Mouse (Mus musculus): Measurements from ENCODE around the gene Palm2. TPM values are rescaled to one million over a fixed set of nuclear protein-coding genes. Genes with fewer than 3 reads are reported as not detected.

Palm2 gene
- polyA plus RNA-seq, 1 experiment: not detected

GRCm38 (mm10) chr4:57652185-57652904 is 218.3 kb downstream of the Palm2 start:
- TF ChIP-seq POLR2A (IDR thresholded peaks at IDR 0.05; ENCODE audit: low read depth, low read length): no peak
- H3K4me3 ChIP-seq (ENCODE audit: extremely low read depth, insufficient read depth, insufficient read length): no peak overlapping the region
- H3K4me1 ChIP-seq (ENCODE audit: control insufficient read depth, insufficient read depth, insufficient read length): no peaks in the 10 kb centered on the region
- DNase-seq (ENCODE audit: low read depth in 1 of 2, low spot score in 2 of 2): no peak
- no peak overlapping the region for H3K27ac ChIP-seq (ENCODE audit: insufficient read depth, low read length)
- WGBS: 72% methylated on average over 5 of the region's 5 CpGs
- H3K27me3 ChIP-seq (ENCODE audit: control insufficient read depth, insufficient read depth, low read length): no peaks in the 10 kb centered on the region
- H3K36me3 ChIP-seq (ENCODE audit: control insufficient read depth, insufficient read depth, low read length): no peaks in the 10 kb centered on the region

- H3K27me3 ChIP-seq (ENCODE audit: control insufficient read depth, insufficient read depth, low read length): no peaks in the 10 kb centered on the region
- H3K4me3 ChIP-seq (ENCODE audit: extremely low read depth, insufficient read depth, insufficient read length): no peak overlapping the region
- H3K4me1 ChIP-seq (ENCODE audit: control insufficient read depth, insufficient read depth, insufficient read length): no peaks in the 10 kb centered on the region
- no peak overlapping the region for H3K27ac ChIP-seq (ENCODE audit: insufficient read depth, low read length)
- no peaks in the 10 kb centered on the region for H3K36me3 ChIP-seq (ENCODE audit: control insufficient read depth, insufficient read depth, low read length)
- WGBS: 31% methylated on average over 1 of the region's 1 CpGs
- TF ChIP-seq CTCF (IDR thresholded peaks at IDR 0.05; ENCODE audit: extremely low read depth, insufficient read depth, insufficient read length, insufficient replicate concordance) (no peak), POLR2A (IDR thresholded peaks at IDR 0.05; ENCODE audit: low read depth, low read length) (no peak)
- DNase-seq (ENCODE audit: low read depth in 1 of 2, low spot score in 2 of 2): no peak
Measured at GRCm38 (mm10) chr4:57655966-57656365, 221.9 kb downstream of the Palm2 start.

- DNase-seq (ENCODE audit: low read depth in 1 of 2, low spot score in 2 of 2): no peak
- no peak for TF ChIP-seq POLR2A (IDR thresholded peaks at IDR 0.05; ENCODE audit: low read depth, low read length)
- no peak for TF ChIP-seq CTCF (IDR thresholded peaks at IDR 0.05; ENCODE audit: extremely low read depth, insufficient read depth, insufficient read length, insufficient replicate concordance)
- no peaks in the 10 kb centered on the region for H3K27me3 ChIP-seq (ENCODE audit: control insufficient read depth, insufficient read depth, low read length)
- WGBS: 81% methylated on average over 12 of the region's 12 CpGs
- no peak overlapping the region for H3K4me3 ChIP-seq (ENCODE audit: extremely low read depth, insufficient read depth, insufficient read length)
- H3K27ac ChIP-seq (ENCODE audit: insufficient read depth, low read length): no peak overlapping the region
- no peaks in the 10 kb centered on the region for H3K36me3 ChIP-seq (ENCODE audit: control insufficient read depth, insufficient read depth, low read length)
- H3K4me1 ChIP-seq (ENCODE audit: control insufficient read depth, insufficient read depth, insufficient read length): no peaks in the 10 kb centered on the region
Measured at GRCm38 (mm10) chr4:57656388-57656787, 222.3 kb downstream of the Palm2 start.

GRCm38 (mm10) chr4:57656861-57657260 is 222.8 kb downstream of the Palm2 start:
- WGBS: 90% methylated on average over 3 of the region's 3 CpGs
- TF ChIP-seq CTCF (IDR thresholded peaks at IDR 0.05; ENCODE audit: extremely low read depth, insufficient read depth, insufficient read length, insufficient replicate concordance) (no peak), POLR2A (IDR thresholded peaks at IDR 0.05; ENCODE audit: low read depth, low read length) (no peak)
- no peak for DNase-seq (ENCODE audit: low read depth in 1 of 2, low spot score in 2 of 2)
- Histone ChIP-seq H3K4me1 (ENCODE audit: control insufficient read depth, insufficient read depth, insufficient read length) (no peaks in the 10 kb centered on the region), H3K4me3 (ENCODE audit: extremely low read depth, insufficient read depth, insufficient read length) (no peak overlapping the region), H3K27ac (ENCODE audit: insufficient read depth, low read length) (no peak overlapping the region), H3K36me3 (ENCODE audit: control insufficient read depth, insufficient read depth, low read length) (no peaks in the 10 kb centered on the region), H3K27me3 (ENCODE audit: control insufficient read depth, insufficient read depth, low read length) (no peaks in the 10 kb centered on the region)

GRCm38 (mm10) chr4:57660470-57660869 is 226.4 kb downstream of the Palm2 start:
- no peak for TF ChIP-seq CTCF (IDR thresholded peaks at IDR 0.05; ENCODE audit: extremely low read depth, insufficient read depth, insufficient read length, insufficient replicate concordance)
- no peak for TF ChIP-seq POLR2A (IDR thresholded peaks at IDR 0.05; ENCODE audit: low read depth, low read length)
- 46% methylated on average over 4 of the region's 4 CpGs for WGBS
- DNase-seq (ENCODE audit: low read depth in 1 of 2, low spot score in 2 of 2): no peak

GRCm38 (mm10) chr4:57666101-57666500 is 232.1 kb downstream of the Palm2 start:
- 68% methylated on average over 3 of the region's 3 CpGs for WGBS
- TF ChIP-seq POLR2A (IDR thresholded peaks at IDR 0.05; ENCODE audit: low read depth, low read length): no peak
- no peak for TF ChIP-seq CTCF (IDR thresholded peaks at IDR 0.05; ENCODE audit: extremely low read depth, insufficient read depth, insufficient read length, insufficient replicate concordance)
- Histone ChIP-seq H3K4me3 (ENCODE audit: extremely low read depth, insufficient read depth, insufficient read length) (no peak overlapping the region), H3K4me1 (ENCODE audit: control insufficient read depth, insufficient read depth, insufficient read length) (no peaks in the 10 kb centered on the region), H3K27me3 (ENCODE audit: control insufficient read depth, insufficient read depth, low read length) (no peaks in the 10 kb centered on the region), H3K27ac (ENCODE audit: insufficient read depth, low read length) (no peak overlapping the region), H3K36me3 (ENCODE audit: control insufficient read depth, insufficient read depth, low read length) (no peaks in the 10 kb centered on the region)
- no peak for DNase-seq (ENCODE audit: low read depth in 1 of 2, low spot score in 2 of 2)

More at GRCm38 (mm10) chr4:57660470-57660869, 226.4 kb downstream of the Palm2 start:
- H3K4me1 ChIP-seq (ENCODE audit: control insufficient read depth, insufficient read depth, insufficient read length): no peaks in the 10 kb centered on the region
- no peaks in the 10 kb centered on the region for H3K27me3 ChIP-seq (ENCODE audit: control insufficient read depth, insufficient read depth, low read length)
- H3K27ac ChIP-seq (ENCODE audit: insufficient read depth, low read length): no peak overlapping the region
- no peak overlapping the region for H3K4me3 ChIP-seq (ENCODE audit: extremely low read depth, insufficient read depth, insufficient read length)
- no peaks in the 10 kb centered on the region for H3K36me3 ChIP-seq (ENCODE audit: control insufficient read depth, insufficient read depth, low read length)

- no peak overlapping the region for H3K4me3 ChIP-seq (ENCODE audit: extremely low read depth, insufficient read depth, insufficient read length)
- TF ChIP-seq CTCF (IDR thresholded peaks at IDR 0.05; ENCODE audit: extremely low read depth, insufficient read depth, insufficient read length, insufficient replicate concordance) (no peak), POLR2A (IDR thresholded peaks at IDR 0.05; ENCODE audit: low read depth, low read length) (no peak)
- H3K27ac ChIP-seq (ENCODE audit: insufficient read depth, low read length): no peak overlapping the region
- no peaks in the 10 kb centered on the region for H3K27me3 ChIP-seq (ENCODE audit: control insufficient read depth, insufficient read depth, low read length)
- H3K4me1 ChIP-seq (ENCODE audit: control insufficient read depth, insufficient read depth, insufficient read length): peaks cover 17% of the 10 kb centered on the region
- H3K36me3 ChIP-seq (ENCODE audit: control insufficient read depth, insufficient read depth, low read length): no peaks in the 10 kb centered on the region
- no peak for DNase-seq (ENCODE audit: low read depth in 1 of 2, low spot score in 2 of 2)
- 70% methylated on average over 7 of the region's 7 CpGs for WGBS
Measured at GRCm38 (mm10) chr4:57670813-57671469, 236.9 kb downstream of the Palm2 start.

All from spleen, adult 2 months (tissue).